ENCODE assay signal across 9 mouse cellular contexts in genomic region chr1:194938715-194939114, GRCm38 (mm10). TPM values are rescaled to one million over a fixed set of nuclear protein-coding genes. Genes with fewer than 3 reads are reported as not detected.
A peak's percentile ranks its signal among the peaks of the same experiment; 100 is the strongest.
DNase-seq lines count a peak whose midpoint lies in the region; ATAC-seq lines count a peak whose summit lies in the region.
"Had no signal": no experiment of that assay in that cellular context is flagged by ENCODE, and none has a peak within 500 bp of the region (broad histone marks: within the 10 kb centered on the region; RNA-seq: fewer than 3 reads in every experiment).

Cd34 (plus strand) TSS chr1:194938819.

- WGBS in heart, embryonic 16.5 days: under 1% methylated on average over 26 of the region's 26 CpGs
- under 1% methylated on average over 26 of the region's 26 CpGs for WGBS in liver, embryonic 15.5 days (ENCODE audit: insufficient replicate concordance)
- WGBS in neural tube, embryonic 11.5 days: 1% methylated on average over 26 of the region's 26 CpGs

- no peaks in the 10 kb centered on the region; the same call in 1 of the 2 replicates for H3K4me1 ChIP-seq in heart, embryonic 16.5 days (ENCODE audit: control insufficient read depth, insufficient read depth, low read length)
- H3K4me1 ChIP-seq in liver, embryonic 15.5 days (replicated peaks): no peaks in the 10 kb centered on the region; the same call in 1 of the 2 replicates
- peaks cover 5% of the 10 kb centered on the region; the same call in 1 of the 2 replicates for H3K4me1 ChIP-seq in neural tube, embryonic 11.5 days (ENCODE audit: control insufficient read depth, insufficient read depth, low read length)

- no peaks in the 10 kb centered on the region; the same call in 1 of the 2 replicates for H3K27me3 ChIP-seq in heart, embryonic 16.5 days (ENCODE audit: control insufficient read depth, insufficient read depth, low read length)
- H3K27me3 ChIP-seq in liver, embryonic 15.5 days: peaks cover 22% of the 10 kb centered on the region
- peaks cover 5% of the 10 kb centered on the region; the same call in 1 of the 2 replicates for H3K27me3 ChIP-seq in neural tube, embryonic 11.5 days (ENCODE audit: control insufficient read depth, insufficient read depth, low read length)
- H3K27me3 ChIP-seq: CH12.LX had no signal

- H3K4me2 ChIP-seq in heart, embryonic 16.5 days (ENCODE audit: low read depth, low read length): peak within 1 kb of the TSS; percentile 75
- H3K4me2 ChIP-seq in liver, embryonic 15.5 days: peak within 1 kb of the TSS; percentile 45
- peak within 1 kb of the TSS; percentile 55 for H3K4me2 ChIP-seq in neural tube, embryonic 11.5 days (ENCODE audit: low read depth)

- peak; percentile 44 for DNase-seq in layer of hippocampus, adult 11-12 months (ENCODE audit: low spot score)
- no peak for DNase-seq in layer of hippocampus, adult 9-10 months (ENCODE audit: low spot score)
- DNase-seq in kidney, postnatal 25 days: peak; percentile 54 to 85
- DNase-seq in neural tube, embryonic 11.5 days (ENCODE audit: low spot score): peak; percentile 49
- no peak for DNase-seq in spleen, postnatal 4 days (ENCODE audit: low spot score in 2 of 2)

- no peaks in the 10 kb centered on the region for H3K9me3 ChIP-seq in heart, embryonic 16.5 days (replicated peaks; ENCODE audit: control insufficient read depth, low read length)
- H3K9me3 ChIP-seq in liver, embryonic 15.5 days (replicated peaks): no peaks in the 10 kb centered on the region
- no peaks in the 10 kb centered on the region for H3K9me3 ChIP-seq in neural tube, embryonic 11.5 days (ENCODE audit: control insufficient read depth, low read length)

- H3K27ac ChIP-seq in heart, embryonic 16.5 days (ENCODE audit: low read length): peak within 1 kb of the TSS; percentile 82
- no peak within 1 kb of the TSS for H3K27ac ChIP-seq in liver, embryonic 15.5 days (replicated peaks)
- no peak within 1 kb of the TSS for H3K27ac ChIP-seq in neural tube, embryonic 11.5 days (ENCODE audit: low read depth, low read length)

- 0 out of 2 replicates have a peak, but pooled peaks have one; percentile 44 for ATAC-seq in erythroid progenitor cell, adult 5-6 weeks (replicated peaks; ENCODE audit: low FRiP score, poor library complexity, severe bottlenecking)
- ATAC-seq in heart, embryonic 16.5 days (replicated peaks; ENCODE audit: extremely low read depth, insufficient read depth, low FRiP score): peak; percentile 94
- ATAC-seq in liver, embryonic 15.5 days (ENCODE audit: insufficient read depth): peak; percentile 48
- no peak for ATAC-seq in neural tube, embryonic 11.5 days (ENCODE audit: insufficient read depth, low FRiP score, low TSS enrichment)

- H3K4me3 ChIP-seq in heart, embryonic 16.5 days (ENCODE audit: low read length): peak within 1 kb of the TSS; percentile 64
- H3K4me3 ChIP-seq in liver, embryonic 15.5 days (replicated peaks): peak within 1 kb of the TSS; percentile 43
- H3K4me3 ChIP-seq in neural tube, embryonic 11.5 days (ENCODE audit: low read depth, low read length): peak within 1 kb of the TSS; percentile 37

- H3K9ac ChIP-seq in heart, embryonic 16.5 days (ENCODE audit: low read length): peak within 1 kb of the TSS; percentile 80
- no peak within 1 kb of the TSS for H3K9ac ChIP-seq in liver, embryonic 15.5 days
- peak within 1 kb of the TSS; percentile 32; the same call in 1 of the 2 replicates for H3K9ac ChIP-seq in neural tube, embryonic 11.5 days (ENCODE audit: low read length)

- H3K36me3 ChIP-seq in heart, embryonic 16.5 days (ENCODE audit: control insufficient read depth, insufficient read depth): no peaks in the 10 kb centered on the region
- no peaks in the 10 kb centered on the region for H3K36me3 ChIP-seq in liver, embryonic 15.5 days (replicated peaks)
- no peaks in the 10 kb centered on the region for H3K36me3 ChIP-seq in neural tube, embryonic 11.5 days (ENCODE audit: control insufficient read depth, insufficient read depth, low read length)

RNA-seq across cellular contexts. Expression of gene Cd34, which starts in this region (rescaled TPM):
- 3.2 and 10.1 TPM in 2 replicates for total RNA-seq in erythroid progenitor cell, adult 5-6 weeks (2015; ENCODE audit: low replicate concordance)
- total RNA-seq in erythroid progenitor cell, adult 5-6 weeks (2017; ENCODE audit: low replicate concordance): 4.4 and 5.1 TPM in 2 replicates
- polyA plus RNA-seq in heart, embryonic 16.5 days (2015; fragmentation: Nextera tagmentation; extraction: Ambion mirVana): 110 and 124 TPM in 2 replicates
- polyA plus RNA-seq in liver, embryonic 15.5 days (2015; fragmentation: Nextera tagmentation; extraction: Ambion mirVana): 9.3 and 10.4 TPM in 2 replicates
- 62.2 and 67.0 TPM in 2 replicates for polyA plus RNA-seq in neural tube, embryonic 11.5 days (2014; fragmentation: Nextera tagmentation; extraction: Ambion mirVana)
- total RNA-seq: CH12.LX had no signal

Comparison
In these comparisons a context has a peak if more than half of its experiments do, and no peak if none do; other contexts are left out.
1. DNase-seq: peak in layer of hippocampus, adult 11-12 months (single experiment), kidney, postnatal 25 days (2 of 2) and neural tube, embryonic 11.5 days (single experiment); none in layer of hippocampus, adult 9-10 months (single experiment) and spleen, postnatal 4 days (0 of 2).
2. Peak in every context shown above with its lines, with median percentiles within 50 percentile points of each other: H3K4me2 ChIP-seq and H3K4me3 ChIP-seq.